Mouse (Mus musculus) hindbrain, embryonic 12.5 days (tissue): ENCODE measurements at regions not wholly inside any gene's neighbourhood (a gene's known extent, or its start where the extent isn't known, plus 50 kb on each side); places are given as distances from the start of the nearest gene placed in this dataset.
A peak's percentile ranks its signal among the peaks of the same experiment; 100 is the strongest.

Experiments
- ATAC-seq: fragments of 200-750 bp; cut with Nextera tagmentation; 2 replicates; pipeline ENCODE4 v1.8.0; 2017; ENCODE audit warnings: moderate TSS enrichment; ENCODE audit not compliant: low FRiP score
- H3K27ac ChIP-seq: fragments of 300-500 bp; sonication (generic); 2 replicates; pipeline ENCODE4 v1.5.1; 2016; ENCODE audit warnings: mild to moderate bottlenecking
- H3K27me3 ChIP-seq: fragments of 300-500 bp; sonication (generic); 2 replicates; pipeline ENCODE4 v1.6.1; 2016; ENCODE audit warnings: mild to moderate bottlenecking
- H3K36me3 ChIP-seq: fragments of 300-500 bp; sonication (generic); 2 replicates; pipeline ENCODE4 v1.6.1; 2016; ENCODE audit warnings: mild to moderate bottlenecking
- H3K4me1 ChIP-seq: fragments of 300-500 bp; sonication (generic); 2 replicates; pipeline ENCODE4 v1.6.1; 2016
- H3K4me2 ChIP-seq: fragments of 300-500 bp; sonication (generic); replicated peaks from 2 replicates; pipeline ENCODE4 v1.6.1; 2016; ENCODE audit warnings: mild to moderate bottlenecking
- H3K4me3 ChIP-seq: fragments of 300-500 bp; sonication (generic); 2 replicates; pipeline ENCODE4 v1.5.1; 2016; ENCODE audit warnings: mild to moderate bottlenecking
- H3K9ac ChIP-seq: fragments of 300-500 bp; sonication (generic); 2 replicates; pipeline ENCODE4 v1.6.1; 2016; ENCODE audit warnings: mild to moderate bottlenecking, moderate library complexity
- H3K9me3 ChIP-seq: fragments of 300-500 bp; sonication (generic); replicated peaks from 2 replicates; pipeline ENCODE4 v1.6.1; 2016; ENCODE audit warnings: mild to moderate bottlenecking
- WGBS: fragments of 180-500 bp; shearing (Covaris S2); methylation state at CpG from one replicate; pipeline ENCODE4 v1.1.7; 2016; 5-methylcytosine and 5-hydroxymethylcytosine counted together

- no peaks in the 10 kb centered on the region for H3K27me3 ChIP-seq
- H3K27ac ChIP-seq, result no peak overlapping the region
- ATAC-seq, result no peak
- no peak overlapping the region for H3K4me2 ChIP-seq
- no peak overlapping the region for H3K4me3 ChIP-seq
- H3K36me3 ChIP-seq, result no peaks in the 10 kb centered on the region
- no peak overlapping the region for H3K9ac ChIP-seq
- 90% methylated on average over 7 of the region's 7 CpGs for WGBS
- H3K4me1 ChIP-seq, result no peaks in the 10 kb centered on the region
- no peaks in the 10 kb centered on the region for H3K9me3 ChIP-seq
Observed at GRCm38 (mm10) chr11:111155023-111155422, 89.1 kb downstream of the Kcnj2 start.

DNA sequence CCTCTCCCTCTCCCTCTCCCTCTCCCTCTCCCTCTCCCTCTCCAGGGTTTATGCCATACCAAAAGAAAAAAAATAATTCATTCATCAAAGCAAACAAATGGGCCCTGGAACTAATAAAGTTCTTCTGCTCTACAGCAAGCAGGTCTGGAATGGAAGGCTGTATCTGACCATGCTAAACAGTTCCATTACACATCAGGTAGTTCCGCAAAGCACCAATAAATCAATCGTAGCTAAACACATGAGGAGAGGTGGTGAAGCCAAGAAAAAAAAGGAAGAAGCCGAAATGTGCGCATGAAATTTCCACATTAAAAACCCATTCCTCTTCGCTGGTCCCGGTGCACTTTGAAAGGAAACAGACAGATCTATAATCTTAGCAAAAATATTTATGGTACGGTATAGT lies 89.8 kb downstream of the Kcnj2 start:
- Histone ChIP-seq H3K36me3 (no peaks in the 10 kb centered on the region), H3K4me1 (no peaks in the 10 kb centered on the region), H3K4me2 (no peak overlapping the region), H3K27ac (no peak overlapping the region), H3K4me3 (no peak overlapping the region), H3K27me3 (no peaks in the 10 kb centered on the region), H3K9me3 (no peaks in the 10 kb centered on the region), H3K9ac (no peak overlapping the region)
- WGBS, result 88% methylated on average over 7 of the region's 7 CpGs
- ATAC-seq, result no peak

DNA sequence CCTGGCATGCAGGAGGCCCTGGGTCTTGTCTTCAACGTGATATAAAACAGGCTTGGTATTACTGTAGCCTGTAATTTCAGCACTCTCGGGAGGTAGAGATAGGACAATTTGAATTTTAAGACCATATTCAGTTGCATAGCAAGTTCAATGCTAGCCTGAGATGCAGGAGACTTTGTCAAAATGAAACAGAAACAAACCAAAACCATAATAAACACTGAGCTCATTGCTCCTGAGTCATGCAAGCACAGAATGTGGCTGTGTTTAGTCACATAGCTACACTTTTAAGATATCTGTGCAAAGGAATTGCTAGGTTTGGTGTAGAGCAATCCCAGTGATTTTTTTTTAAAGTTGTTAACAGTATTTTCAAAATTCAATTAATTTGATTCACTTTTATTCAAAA lies 93.3 kb downstream of the Kcnj2 start:
- no peak overlapping the region for H3K4me2 ChIP-seq
- H3K27me3 ChIP-seq, result no peaks in the 10 kb centered on the region
- H3K9me3 ChIP-seq, result no peaks in the 10 kb centered on the region
- ATAC-seq, result no peak
- H3K4me1 ChIP-seq, result no peaks in the 10 kb centered on the region
- H3K4me3 ChIP-seq, result no peak overlapping the region
- no peaks in the 10 kb centered on the region for H3K36me3 ChIP-seq
- no peak overlapping the region for H3K9ac ChIP-seq
- 81% methylated on average over 2 of the region's 2 CpGs for WGBS
- no peak overlapping the region for H3K27ac ChIP-seq

DNA sequence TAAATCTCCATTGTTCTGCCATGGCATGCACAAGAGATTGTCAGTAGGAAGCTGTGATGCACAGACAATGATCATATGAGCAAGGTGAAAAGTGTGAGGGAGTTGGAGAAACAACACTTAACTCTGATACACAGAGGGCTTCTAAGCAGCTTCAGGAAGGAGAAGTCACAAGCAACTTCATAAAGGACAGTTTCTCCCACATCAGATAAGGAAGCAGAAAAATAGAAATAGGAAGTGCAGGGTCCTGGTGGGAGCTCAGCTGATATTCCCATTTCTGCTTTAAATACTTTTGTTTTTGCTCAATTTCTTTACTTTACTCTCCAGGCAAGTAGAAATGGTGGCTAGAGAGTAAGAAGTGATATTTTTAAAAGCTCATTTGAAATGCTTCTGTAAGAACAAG lies 98.9 kb downstream of the Kcnj2 start:
- Histone ChIP-seq H3K4me1 (no peaks in the 10 kb centered on the region), H3K36me3 (no peaks in the 10 kb centered on the region), H3K27me3 (no peaks in the 10 kb centered on the region), H3K4me2 (no peak overlapping the region), H3K4me3 (no peak overlapping the region), H3K9me3 (no peaks in the 10 kb centered on the region), H3K9ac (no peak overlapping the region), H3K27ac (no peak overlapping the region)
- no peak for ATAC-seq

DNA sequence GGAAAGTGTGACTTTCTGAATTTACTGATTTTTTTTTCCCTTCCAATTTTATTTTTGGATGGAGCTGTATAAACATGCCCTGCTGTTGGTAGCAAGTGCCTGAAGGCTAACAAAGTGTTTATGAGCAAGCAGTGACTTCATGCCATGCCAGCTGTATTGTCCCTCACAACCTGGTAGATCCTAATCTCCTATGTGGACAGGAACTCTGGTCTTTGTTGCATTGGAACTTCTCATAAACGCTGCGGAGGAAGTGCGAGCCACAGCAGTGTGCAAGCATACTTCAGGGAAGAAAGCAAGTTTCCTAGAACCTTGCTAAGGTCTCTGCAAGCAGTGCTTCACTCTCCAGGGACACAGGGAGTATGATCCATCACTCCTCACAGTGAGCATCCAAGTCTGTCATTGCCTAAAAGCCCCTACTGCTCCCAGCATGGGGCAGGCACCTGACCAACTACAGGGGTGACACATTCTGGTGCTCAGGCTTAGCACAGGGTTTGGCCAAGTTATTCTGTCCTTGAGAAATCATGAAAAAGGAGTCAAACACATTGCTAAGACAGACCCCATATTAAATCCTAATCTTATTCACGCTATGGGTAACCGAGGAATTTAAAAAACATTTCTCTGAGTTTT lies 104.3 kb downstream of the Kcnj2 start:
- no peak overlapping the region for H3K4me3 ChIP-seq
- H3K4me2 ChIP-seq, result no peak overlapping the region
- H3K9me3 ChIP-seq, result no peaks in the 10 kb centered on the region
- H3K36me3 ChIP-seq, result no peaks in the 10 kb centered on the region
- ATAC-seq, result no peak
- WGBS, result 92% methylated on average over 5 of the region's 5 CpGs
- H3K9ac ChIP-seq, result no peak overlapping the region
- H3K4me1 ChIP-seq, result no peaks in the 10 kb centered on the region
- H3K27me3 ChIP-seq, result no peaks in the 10 kb centered on the region
- H3K27ac ChIP-seq, result no peak overlapping the region

- Histone ChIP-seq H3K9me3 (no peaks in the 10 kb centered on the region), H3K4me3 (no peak overlapping the region), H3K27ac (no peak overlapping the region), H3K27me3 (no peaks in the 10 kb centered on the region), H3K4me2 (no peak overlapping the region), H3K4me1 (no peaks in the 10 kb centered on the region), H3K36me3 (no peaks in the 10 kb centered on the region), H3K9ac (no peak overlapping the region)
- 86% methylated on average over 4 of the region's 4 CpGs for WGBS
- no peak for ATAC-seq
Observed at GRCm38 (mm10) chr11:111173525-111173924, 107.6 kb downstream of the Kcnj2 start.

- no peaks in the 10 kb centered on the region for H3K4me1 ChIP-seq
- no peaks in the 10 kb centered on the region for H3K9me3 ChIP-seq
- no peak overlapping the region for H3K4me3 ChIP-seq
- no peak overlapping the region for H3K27ac ChIP-seq
- no peak overlapping the region for H3K9ac ChIP-seq
- WGBS, result 75% methylated on average over 3 of the region's 3 CpGs
- no peaks in the 10 kb centered on the region for H3K36me3 ChIP-seq
- no peak overlapping the region for H3K4me2 ChIP-seq
- no peaks in the 10 kb centered on the region for H3K27me3 ChIP-seq
- ATAC-seq, result no peak
Observed at GRCm38 (mm10) chr11:111175566-111175965, 109.6 kb downstream of the Kcnj2 start.

- H3K4me1 ChIP-seq, result no peaks in the 10 kb centered on the region
- WGBS, result 84% methylated on average over 4 of the region's 4 CpGs
- no peak overlapping the region for H3K27ac ChIP-seq
- ATAC-seq, result no peak
- no peak overlapping the region for H3K4me2 ChIP-seq
- H3K4me3 ChIP-seq, result no peak overlapping the region
- H3K9me3 ChIP-seq, result no peaks in the 10 kb centered on the region
- no peaks in the 10 kb centered on the region for H3K36me3 ChIP-seq
- H3K27me3 ChIP-seq, result no peaks in the 10 kb centered on the region
- H3K9ac ChIP-seq, result no peak overlapping the region
Observed at GRCm38 (mm10) chr11:111177516-111177915, 111.6 kb downstream of the Kcnj2 start.

DNA sequence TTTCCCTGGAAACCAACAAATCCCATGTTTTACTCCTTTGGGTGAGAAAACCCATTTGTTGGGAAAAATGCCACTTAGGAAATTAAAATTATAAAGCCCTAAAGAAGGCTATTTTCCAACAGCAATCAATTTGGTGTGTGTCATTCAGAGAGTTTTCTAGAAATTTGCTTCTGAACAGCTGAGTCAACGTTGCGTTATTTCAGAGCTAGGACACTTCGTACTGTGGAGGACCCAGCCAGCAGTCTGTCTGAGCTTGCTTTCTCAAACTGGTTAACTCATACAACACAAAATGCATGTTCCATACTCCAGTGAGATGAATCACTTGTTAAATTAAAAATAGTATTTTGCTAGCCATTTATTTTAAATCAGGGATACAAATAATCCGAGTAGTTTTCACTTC lies 131.5 kb downstream of the Kcnj2 start:
- H3K9me3 ChIP-seq, result no peaks in the 10 kb centered on the region
- H3K27me3 ChIP-seq, result no peaks in the 10 kb centered on the region
- H3K4me1 ChIP-seq, result no peaks in the 10 kb centered on the region
- no peak overlapping the region for H3K27ac ChIP-seq
- H3K9ac ChIP-seq, result no peak overlapping the region
- no peak overlapping the region for H3K4me2 ChIP-seq
- no peak for ATAC-seq
- WGBS, result 82% methylated on average over 4 of the region's 4 CpGs
- no peaks in the 10 kb centered on the region for H3K36me3 ChIP-seq
- no peak overlapping the region for H3K4me3 ChIP-seq

DNA sequence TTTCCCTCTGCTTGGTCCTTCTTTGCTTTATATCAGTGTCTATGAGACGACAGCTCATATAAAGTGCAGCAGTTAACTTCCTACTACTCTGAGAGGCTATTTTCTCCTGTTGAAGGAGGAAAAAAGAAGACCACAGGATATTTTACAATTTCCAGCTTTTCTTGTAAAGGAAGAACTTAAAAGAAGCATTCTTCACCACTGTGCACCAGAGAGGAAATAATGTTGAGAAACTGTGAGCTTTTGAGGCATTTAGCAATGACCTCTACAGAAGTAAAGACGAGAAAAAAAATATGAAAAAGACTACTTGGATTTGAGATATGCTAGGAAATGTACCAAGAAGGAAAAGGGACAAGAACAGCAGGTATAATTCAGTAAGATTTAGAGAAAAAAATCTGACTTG lies 134.5 kb downstream of the Kcnj2 start:
- no peak overlapping the region for H3K27ac ChIP-seq
- WGBS, result 75% methylated on average over 2 of the region's 2 CpGs
- ATAC-seq, result no peak
- no peak overlapping the region for H3K4me2 ChIP-seq
- no peaks in the 10 kb centered on the region for H3K9me3 ChIP-seq
- no peaks in the 10 kb centered on the region for H3K27me3 ChIP-seq
- no peak overlapping the region for H3K4me3 ChIP-seq
- no peaks in the 10 kb centered on the region for H3K36me3 ChIP-seq
- no peaks in the 10 kb centered on the region for H3K4me1 ChIP-seq
- H3K9ac ChIP-seq, result no peak overlapping the region

GRCm38 (mm10) chr11:111202780-111203179 lies 136.8 kb downstream of the Kcnj2 start:
- Histone ChIP-seq H3K4me2 (no peak overlapping the region), H3K9me3 (no peaks in the 10 kb centered on the region), H3K9ac (no peak overlapping the region), H3K4me1 (no peaks in the 10 kb centered on the region), H3K27ac (no peak overlapping the region), H3K36me3 (no peaks in the 10 kb centered on the region), H3K4me3 (no peak overlapping the region), H3K27me3 (no peaks in the 10 kb centered on the region)
- no peak for ATAC-seq

GRCm38 (mm10) chr11:111210565-111210964 lies 144.6 kb downstream of the Kcnj2 start:
- ATAC-seq, result no peak
- Histone ChIP-seq H3K27ac (no peak overlapping the region), H3K9ac (no peak overlapping the region), H3K36me3 (no peaks in the 10 kb centered on the region), H3K4me2 (no peak overlapping the region), H3K27me3 (no peaks in the 10 kb centered on the region), H3K9me3 (no peaks in the 10 kb centered on the region), H3K4me1 (peaks cover 13% of the 10 kb centered on the region), H3K4me3 (no peak overlapping the region)

GRCm38 (mm10) chr11:111212038-111212701 lies 146.2 kb downstream of the Kcnj2 start:
- 60% methylated on average over 5 of the region's 5 CpGs for WGBS
- Histone ChIP-seq H3K9me3 (no peaks in the 10 kb centered on the region), H3K27me3 (no peaks in the 10 kb centered on the region), H3K36me3 (no peaks in the 10 kb centered on the region), H3K27ac (peak overlapping the region; percentile 9; the same call in 1 of the 2 replicates), H3K4me2 (no peak overlapping the region), H3K4me1 (peaks cover 13% of the 10 kb centered on the region), H3K4me3 (no peak overlapping the region), H3K9ac (no peak overlapping the region)
- peak; percentile 89 for ATAC-seq
